Mouse (Mus musculus): ENCODE results near the gene Wfdc11. TPM values are rescaled to one million over a fixed set of nuclear protein-coding genes. Genes with fewer than 3 reads are reported as not detected.
A peak's percentile ranks its signal among the peaks of the same experiment; 100 is the strongest.

Gene Wfdc11
- total RNA-seq, 4 experiments from 2014 or later = not detected

DNA sequence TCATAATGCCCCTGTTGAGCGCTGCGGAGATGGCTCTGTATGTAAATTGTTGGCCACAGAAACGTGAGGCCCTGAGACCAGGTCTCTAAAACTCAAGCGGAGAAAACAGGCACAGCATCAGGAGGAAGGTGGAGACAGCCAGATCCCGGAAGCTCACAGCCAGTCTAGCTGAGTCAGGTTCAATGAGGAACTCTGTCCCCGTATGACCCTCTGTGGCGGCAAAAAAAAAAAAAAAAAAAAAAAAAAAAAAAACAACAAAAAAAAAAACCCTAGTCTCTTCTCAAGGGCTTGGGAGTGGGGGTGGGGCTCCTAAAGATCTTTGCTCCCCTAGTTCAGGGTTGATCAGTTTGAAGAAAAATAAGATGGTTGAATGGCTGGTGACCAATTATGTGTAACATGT, 32.8 kb downstream of the Wfdc11 start:
- DNase-seq (ENCODE audit: low spot score in 2 of 2) = no peak

DNA sequence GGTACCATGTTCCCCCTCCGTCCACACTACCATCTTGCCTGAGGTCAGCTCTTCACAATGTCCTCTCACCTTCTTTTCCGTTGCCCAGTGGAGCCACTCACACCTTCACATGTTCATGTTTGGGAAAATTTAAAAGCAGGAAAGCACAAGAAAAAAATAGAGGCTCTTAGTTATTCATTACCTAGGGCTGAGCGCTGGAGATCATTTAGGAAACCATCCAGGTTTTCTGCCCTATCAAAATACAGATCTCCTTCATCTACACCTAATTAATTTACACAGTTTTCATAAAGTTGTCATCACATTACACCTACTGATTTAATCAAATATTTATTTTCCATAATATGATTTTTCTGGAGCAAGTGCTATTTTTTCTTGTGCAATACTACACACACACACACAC, 35.2 kb downstream of the Wfdc11 start, which contains the start of gene Wfdc16:
Gene Wfdc16 (minus strand): TSS at position 101 of the 400 bp plus-strand sequence.
- no peak for DNase-seq (ENCODE audit: low spot score in 2 of 2)

- DNase-seq (ENCODE audit: low spot score in 2 of 2) = no peak
These were observed 38.6 kb downstream of the Wfdc11 start for GRCm38 (mm10) chr2:164635266-164635665.

- no peak for DNase-seq (ENCODE audit: low spot score in 2 of 2)
These were observed 52.1 kb downstream of the Wfdc11 start for GRCm38 (mm10) chr2:164621775-164622174.

GRCm38 (mm10) chr2:164619050-164619449, 54.8 kb downstream of the Wfdc11 start:
- DNase-seq (ENCODE audit: low spot score in 2 of 2) = no peak

- no peak for DNase-seq (ENCODE audit: low spot score in 2 of 2)
These were observed 58.5 kb downstream of the Wfdc11 start for GRCm38 (mm10) chr2:164615386-164615785.

GRCm38 (mm10) chr2:164613471-164613870, 60.4 kb downstream of the Wfdc11 start, which contains the start of the genes Wfdc6b and Wfdc8:
Gene Wfdc6b (plus strand): TSS chr2:164613522.
Gene Wfdc8 (minus strand): TSS chr2:164613626.
- peak in 1 of 2 experiments; percentile 32 for DNase-seq (ENCODE audit: low spot score in 2 of 2)

Other genes with a start within 250 kb of the Wfdc11 start
- gene Sdc4, start 230.2 kb downstream of the Wfdc11 start, total RNA-seq (2022) = 10 to 100 TPM; 23.9 to 58.8 (median 34.1) TPM
- 10 to 100 TPM; 25.3 to 27.8 (median 26.6) TPM for gene Sys1, start 217.1 kb downstream of the Wfdc11 start, total RNA-seq (2022)
- gene Gm20458, start 213.1 kb downstream of the Wfdc11 start, total RNA-seq (2022) = 10 to 100 TPM in 2 of 4 experiments, 1 to 10 TPM in 1, not detected in 1; 3.8 to 12.1 (median 11.8) TPM
- not detected for gene Trp53tg5, start 200.4 kb downstream of the Wfdc11 start, total RNA-seq (2022)
- 10 to 100 TPM; 14.8 to 32.8 (median 22.6) TPM for gene Dbndd2, start 188.0 kb downstream of the Wfdc11 start, total RNA-seq (2022)
- gene Pigt, start 176.6 kb downstream of the Wfdc11 start, total RNA-seq (2022) = 10 to 100 TPM; 27.2 to 33.2 (median 30.0) TPM
- gene Wfdc2, start 111.7 kb downstream of the Wfdc11 start, total RNA-seq (2022) = not detected
- gene Spint3, start 100.6 kb downstream of the Wfdc11 start, total RNA-seq (2022) = not detected
- gene Wfdc6a, start 88.6 kb downstream of the Wfdc11 start, total RNA-seq (2022) = not detected
- not detected for gene Eppin, start 80.5 kb downstream of the Wfdc11 start, total RNA-seq (2022)
- gene Wfdc6b, start 60.6 kb downstream of the Wfdc11 start, total RNA-seq (2022) = not detected
- not detected for gene Wfdc8, start 60.5 kb downstream of the Wfdc11 start, total RNA-seq (2022)
- gene Wfdc16, start 35.3 kb downstream of the Wfdc11 start, total RNA-seq (2022) = not detected
- gene Wfdc10, start 18.0 kb downstream of the Wfdc11 start, total RNA-seq (2022) = not detected
- not detected for gene Wfdc9, start 17.5 kb downstream of the Wfdc11 start, total RNA-seq (2022)
- not detected for gene Wfdc13, start 11.0 kb upstream of the Wfdc11 start, total RNA-seq (2022)
- not detected for gene Spint4, start 24.4 kb upstream of the Wfdc11 start, total RNA-seq (2022)
- gene Spint5, start 41.2 kb upstream of the Wfdc11 start, total RNA-seq (2022) = not detected
- not detected for gene Wfdc3, start 71.8 kb upstream of the Wfdc11 start, total RNA-seq (2022)
- gene Dnttip1, start 71.9 kb upstream of the Wfdc11 start, total RNA-seq (2022) = 10 to 100 TPM; 15.6 to 21.0 (median 17.7) TPM
- under 1 TPM in 3 of 4 experiments, not detected in 1; 0.29 to 0.38 (median 0.38) TPM for gene Ube2c, start 95.8 kb upstream of the Wfdc11 start, total RNA-seq (2022)
- gene Tnnc2, start 105.9 kb upstream of the Wfdc11 start, total RNA-seq (2022) = over 10,000 TPM; 10,643 to 17,408 (median 13,587) TPM
- 10 to 100 TPM; 23.5 to 24.8 (median 24.4) TPM for gene Snx21, start 111.7 kb upstream of the Wfdc11 start, total RNA-seq (2022)
- 10 to 100 TPM in 1 of 4 experiments, 1 to 10 TPM in 3; 8.1 to 10.9 (median 8.4) TPM for gene Acot8, start 130.8 kb upstream of the Wfdc11 start, total RNA-seq (2022)
- gene Zswim3, start 131.0 kb upstream of the Wfdc11 start, total RNA-seq (2022) = 1 to 10 TPM in 3 of 4 experiments, under 1 TPM in 1; 0.90 to 1.7 (median 1.2) TPM
- 1 to 10 TPM; 4.7 to 5.3 (median 5.0) TPM for gene Zswim1, start 148.6 kb upstream of the Wfdc11 start, total RNA-seq (2022)
- gene Spata25, start 154.4 kb upstream of the Wfdc11 start, total RNA-seq (2022) = not detected
- gene Ctsa, start 158.8 kb upstream of the Wfdc11 start, total RNA-seq (2022) = 10 to 100 TPM; 51.1 to 55.7 (median 52.7) TPM
- 10 to 100 TPM; 39.0 to 44.4 (median 39.5) TPM for gene Neurl2, start 159.4 kb upstream of the Wfdc11 start, total RNA-seq (2022)
- gene Pltp, start 183.6 kb upstream of the Wfdc11 start, total RNA-seq (2022) = 10 to 100 TPM in 2 of 4 experiments, 1 to 10 TPM in 2; 8.0 to 19.5 (median 11.9) TPM
- gene Pcif1, start 205.2 kb upstream of the Wfdc11 start, total RNA-seq (2022) = 10 to 100 TPM; 24.1 to 31.0 (median 27.2) TPM
- gene Zfp335, start 237.7 kb upstream of the Wfdc11 start, total RNA-seq (2022) = 10 to 100 TPM in 1 of 4 experiments, 1 to 10 TPM in 3; 7.7 to 10.6 (median 8.1) TPM

Data from gastrocnemius, adult 8-10 months (tissue).